10 mouse cellular contexts compared by ENCODE assay signal in the genomic region with DNA sequence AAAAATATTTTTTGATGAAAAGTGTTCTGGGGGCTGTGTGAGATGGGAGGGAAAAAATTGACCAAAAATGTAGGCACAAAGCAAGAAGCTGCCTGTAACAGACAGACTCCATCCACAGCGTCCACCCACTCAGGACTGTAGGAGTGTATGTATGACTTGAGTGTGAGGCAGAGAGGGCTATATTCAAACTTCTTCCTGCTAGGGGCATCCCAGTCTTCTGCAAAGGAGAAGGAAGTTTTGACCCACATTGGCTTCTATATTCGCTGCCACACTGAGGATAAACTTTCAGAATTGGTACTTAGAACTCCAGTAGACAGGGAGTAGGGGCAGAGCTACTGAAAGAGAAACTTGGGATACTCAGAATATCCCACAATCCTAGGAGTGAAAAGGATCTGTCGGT.
DNase-seq lines count a peak whose midpoint lies in the region; ATAC-seq lines count a peak whose summit lies in the region.
"Had no signal": no experiment of that assay in that cellular context is flagged by ENCODE, and none has a peak within 500 bp of the region (broad histone marks: within the 10 kb centered on the region; RNA-seq: fewer than 3 reads in every experiment).

No protein-coding gene starts in this region.

- no peaks in the 10 kb centered on the region for H3K36me3 ChIP-seq in heart, embryonic 14.5 days (ENCODE audit: control insufficient read depth, insufficient read depth, low read length)
- H3K36me3 ChIP-seq in embryonic facial prominence, embryonic 15.5 days = no peaks in the 10 kb centered on the region
- no peaks in the 10 kb centered on the region for H3K36me3 ChIP-seq in intestine, embryonic 14.5 days (ENCODE audit: control insufficient read depth, insufficient read depth, low read length)

- H3K4me3 ChIP-seq in heart, embryonic 14.5 days (ENCODE audit: control insufficient read depth in 1 of 2, insufficient read depth in 1 of 2, low read depth in 1 of 2, low read length in 2 of 2) = no peak overlapping the region
- H3K4me3 ChIP-seq in embryonic facial prominence, embryonic 15.5 days (replicated peaks) = no peak overlapping the region; the same call in 1 of the 2 replicates
- peak overlapping the region; percentile 6; the same call in 1 of the 2 replicates for H3K4me3 ChIP-seq in intestine, embryonic 14.5 days (ENCODE audit: low read depth, low read length)
- H3K4me3 ChIP-seq: myocyte had no signal

- no peak overlapping the region for H3K9ac ChIP-seq in heart, embryonic 14.5 days (ENCODE audit: low read length)
- no peak overlapping the region for H3K9ac ChIP-seq in embryonic facial prominence, embryonic 15.5 days
- H3K9ac ChIP-seq in intestine, embryonic 14.5 days (ENCODE audit: low read length) = no peak overlapping the region

- peaks cover 19 to 38% of the 10 kb centered on the region in 2 experiments for H3K4me1 ChIP-seq in heart, embryonic 14.5 days (ENCODE audit: control insufficient read depth in 2 of 2, insufficient read depth in 2 of 2, low read length in 2 of 2)
- H3K4me1 ChIP-seq in embryonic facial prominence, embryonic 15.5 days = peaks cover 39% of the 10 kb centered on the region
- peaks cover 35% of the 10 kb centered on the region for H3K4me1 ChIP-seq in intestine, embryonic 14.5 days (replicated peaks; ENCODE audit: control insufficient read depth, insufficient read depth, low read length)

- no peaks in the 10 kb centered on the region for H3K9me3 ChIP-seq in heart, embryonic 14.5 days (ENCODE audit: control insufficient read depth, low read length)
- no peaks in the 10 kb centered on the region for H3K9me3 ChIP-seq in embryonic facial prominence, embryonic 15.5 days (replicated peaks)
- H3K9me3 ChIP-seq in intestine, embryonic 14.5 days (ENCODE audit: control insufficient read depth, low read length) = no peaks in the 10 kb centered on the region

- DNase-seq in heart, adult 9 months (ENCODE audit: low spot score in 2 of 2) = no peak
- DNase-seq in intestine, embryonic 14.5 days (ENCODE audit: low spot score) = peak; percentile 53
- DNase-seq in neural tube, embryonic 10.5 days (ENCODE audit: extremely low spot score, low spot score) = peak; percentile 21
- DNase-seq in testis, postnatal 10 days (ENCODE audit: low spot score) = no peak
- no peak for DNase-seq in layer of hippocampus, adult 11-12 months (ENCODE audit: low spot score)
- DNase-seq in cerebellum, adult 11-12 months = no peak
- DNase-seq: heart, postnatal 10 days had no signal

- WGBS in heart, embryonic 14.5 days = 15% methylated on average over 3 of the region's 3 CpGs
- WGBS in embryonic facial prominence, embryonic 15.5 days = 12% methylated on average over 3 of the region's 3 CpGs
- WGBS in intestine, embryonic 14.5 days = 20% methylated on average over 3 of the region's 3 CpGs

- peak overlapping the region; percentile 28 for H3K4me2 ChIP-seq in heart, embryonic 14.5 days (ENCODE audit: low read length)
- H3K4me2 ChIP-seq in embryonic facial prominence, embryonic 15.5 days (replicated peaks) = peak overlapping the region; percentile 48
- H3K4me2 ChIP-seq in intestine, embryonic 14.5 days (ENCODE audit: low read length) = peak overlapping the region; percentile 42

- ATAC-seq in heart, embryonic 14.5 days (ENCODE audit: insufficient number of reproducible peaks, insufficient read depth, low FRiP score, low read depth) = no peak
- no peak for ATAC-seq in embryonic facial prominence, embryonic 15.5 days (ENCODE audit: insufficient number of reproducible peaks, low FRiP score, low TSS enrichment, low read depth)
- ATAC-seq in intestine, embryonic 14.5 days (replicated peaks; ENCODE audit: low FRiP score, low TSS enrichment, low read depth) = no peak

- H3K27me3 ChIP-seq in heart, embryonic 14.5 days (ENCODE audit: control insufficient read depth, insufficient read depth, low read length) = peaks cover 70% of the 10 kb centered on the region
- peaks cover 55% of the 10 kb centered on the region for H3K27me3 ChIP-seq in embryonic facial prominence, embryonic 15.5 days
- H3K27me3 ChIP-seq in intestine, embryonic 14.5 days (replicated peaks; ENCODE audit: control insufficient read depth, insufficient read depth, low read length) = peaks cover 46% of the 10 kb centered on the region

- no peak overlapping the region for H3K27ac ChIP-seq in heart, embryonic 14.5 days (replicated peaks in 1 of 2; ENCODE audit: control insufficient read depth in 1 of 2, insufficient read depth in 1 of 2, low read depth in 2 of 2, low read length in 2 of 2)
- no peak overlapping the region for H3K27ac ChIP-seq in embryonic facial prominence, embryonic 15.5 days (replicated peaks)
- H3K27ac ChIP-seq in intestine, embryonic 14.5 days (ENCODE audit: low read depth) = no peak overlapping the region

Comparison
In these comparisons a context has a peak if more than half of its experiments do, and no peak if none do; other contexts are left out.
1. DNase-seq: peak in intestine, embryonic 14.5 days (single experiment) and neural tube, embryonic 10.5 days (single experiment); none in heart, adult 9 months (0 of 2), testis, postnatal 10 days (single experiment), layer of hippocampus, adult 11-12 months (single experiment) and cerebellum, adult 11-12 months (single experiment).
2. Peak in every context shown above with its lines, with median percentiles within 50 percentile points of each other: H3K4me2 ChIP-seq.